Mouse (Mus musculus) MEL (cell line): Measurements from ENCODE around the gene Rnf34.

Source experiments
- CHD2 ChIP-seq: IDR thresholded peaks from 2 replicates; pipeline ENCODE4 v1.6.1; 2011; ENCODE audit warnings: low read length, improper control_type of control experiment
- CTCF ChIP-seq, 3 experiments: IDR thresholded peaks in 2 of 3; conservative IDR thresholded peaks in 1 of 3; 2 replicates each; pipeline ENCODE4 v1.5.1; 2011 to 2012; ENCODE audit warnings: low read length in 3 of 3, low read depth in 2 of 3, mild to moderate bottlenecking in 2 of 3, improper control_type of control experiment in 1 of 3, inconsistent platforms in 1 of 3, mixed read lengths in 1 of 3, moderate library complexity in 1 of 3; ENCODE audit not compliant: control insufficient read depth in 1 of 3, insufficient read depth in 1 of 3, poor library complexity in 1 of 3, severe bottlenecking in 1 of 3
- E2F4 ChIP-seq: IDR thresholded peaks from 2 replicates; pipeline ENCODE4 v1.6.1; 2011; ENCODE audit warnings: low read depth, low read length, improper control_type of control experiment, borderline replicate concordance
- EP300 ChIP-seq, 2 experiments: IDR thresholded peaks; 2 replicates each; pipeline ENCODE4 v1.6.1; 2011; ENCODE audit warnings: improper control_type of control experiment in 2 of 2, low read length in 2 of 2, low read depth in 1 of 2, mild to moderate bottlenecking in 1 of 2
- GATA1 ChIP-seq: IDR thresholded peaks from 2 replicates; pipeline ENCODE4 v1.6.1; 2011; ENCODE audit warnings: low read depth, low read length, improper control_type of control experiment
- HCFC1 ChIP-seq: IDR thresholded peaks from 2 replicates; pipeline ENCODE4 v1.6.1; 2012; ENCODE audit warnings: low read depth, mild to moderate bottlenecking, inconsistent platforms, low read length, improper control_type of control experiment, moderate library complexity
- MAFK ChIP-seq: IDR thresholded peaks from 2 replicates; pipeline ENCODE4 v1.6.1; 2011; ENCODE audit warnings: low read depth, mild to moderate bottlenecking, low read length, improper control_type of control experiment, borderline replicate concordance
- MAX ChIP-seq: IDR thresholded peaks from 2 replicates; pipeline ENCODE4 v1.6.1; 2011; ENCODE audit warnings: low read length, improper control_type of control experiment
- POLR2A ChIP-seq, 2 experiments: IDR thresholded peaks; 2 replicates each; pipeline ENCODE4 v1.6.1; 2011 to 2012; ENCODE audit warnings: low read length in 2 of 2, mild to moderate bottlenecking in 2 of 2, control low read depth in 1 of 2, improper control_type of control experiment in 1 of 2, low read depth in 1 of 2, moderate library complexity in 1 of 2; ENCODE audit not compliant: control insufficient read depth in 1 of 2, insufficient read depth in 1 of 2, poor library complexity in 1 of 2
- TAL1 ChIP-seq: IDR thresholded peaks from 2 replicates; pipeline ENCODE4 v1.6.1; 2012; ENCODE audit warnings: mild to moderate bottlenecking, inconsistent platforms, low read length, moderate library complexity, mixed read lengths
- TBP ChIP-seq: IDR thresholded peaks from 2 replicates; pipeline ENCODE4 v1.8.0; 2011; ENCODE audit warnings: low read depth, low read length, improper control_type of control experiment
- ZC3H11A ChIP-seq: IDR thresholded peaks from 2 replicates; pipeline ENCODE4 v1.6.1; 2012; ENCODE audit warnings: low read depth, mild to moderate bottlenecking, inconsistent platforms, low read length, improper control_type of control experiment

DNA sequence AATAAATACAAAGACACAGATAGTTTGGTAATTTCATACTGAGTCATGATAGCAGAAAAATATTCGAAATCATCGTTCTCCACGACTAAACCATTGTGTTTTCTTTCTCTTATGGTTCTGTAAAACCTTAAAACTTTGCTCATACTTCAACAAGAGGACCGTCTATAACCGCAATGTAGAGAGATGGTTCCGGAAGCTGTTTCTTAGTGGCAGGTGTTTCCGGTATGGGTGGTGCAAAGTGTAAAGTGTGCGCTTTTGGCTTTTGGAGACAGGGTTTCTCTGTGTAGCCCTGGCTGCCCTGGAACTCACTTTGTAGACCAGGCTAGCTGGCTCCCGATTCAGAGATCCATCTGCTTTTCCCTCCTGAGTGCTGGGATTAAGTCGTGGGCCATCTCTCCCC lies 17.3 kb upstream of the Rnf34 start:
- TF ChIP-seq GATA1, result no peak
- TF ChIP-seq E2F4, result no peak
- TF ChIP-seq HCFC1, result no peak
- TF ChIP-seq CTCF (IDR thresholded peaks at IDR 0.05 in 2 of 3, conservative IDR thresholded peaks at IDR 0.05 in 1 of 3; ENCODE audit: control insufficient read depth in 1 of 3, insufficient read depth in 1 of 3, low read depth in 2 of 3, low read length in 3 of 3, poor library complexity in 1 of 3, severe bottlenecking in 1 of 3), result no peak
- TF ChIP-seq CHD2, result no peak
- TF ChIP-seq EP300 (IDR thresholded peaks at IDR 0.05; ENCODE audit: low read depth in 1 of 2, low read length in 2 of 2), result no peak
- TF ChIP-seq POLR2A (IDR thresholded peaks at IDR 0.05; ENCODE audit: control insufficient read depth in 1 of 2, insufficient read depth in 1 of 2, low read depth in 1 of 2, low read length in 2 of 2, poor library complexity in 1 of 2), result no peak
- no peak for TF ChIP-seq MAX
- no peak for TF ChIP-seq TBP
- TF ChIP-seq TAL1, result no peak
- TF ChIP-seq ZC3H11A, result no peak
- TF ChIP-seq MAFK, result no peak
